13 mouse cellular contexts compared by ENCODE assay signal in genomic region chr4:150771922-150772651, GRCm38 (mm10).
DNase-seq lines count a peak whose midpoint lies in the region; ATAC-seq lines count a peak whose summit lies in the region.
"Had no signal": no experiment of that assay in that cellular context is flagged by ENCODE, and none has a peak within 500 bp of the region (broad histone marks: within the 10 kb centered on the region; RNA-seq: fewer than 3 reads in every experiment).

No protein-coding gene starts in this region.

- intact Hi-C loops in gastrocnemius, postnatal 14 days (cut with DNase I; ENCODE audit: low total_unique reads), result no loop called here

- H3K4me1 ChIP-seq in kidney, embryonic 14.5 days (ENCODE audit: control insufficient read depth, insufficient read depth, low read length), result 0 out of 2 replicates have a peak, but pooled peaks cover 3% of the 10 kb centered on the region
- no peaks in the 10 kb centered on the region for H3K4me1 ChIP-seq in midbrain, embryonic 16.5 days (ENCODE audit: control insufficient read depth, insufficient read depth, low read length)
- H3K4me1 ChIP-seq: megakaryocyte, embryonic 14.5 days had no signal

- peaks cover 18% of the 10 kb centered on the region for H3K9me3 ChIP-seq in kidney, embryonic 14.5 days (ENCODE audit: control insufficient read depth, low read length)
- H3K9me3 ChIP-seq in midbrain, embryonic 16.5 days (replicated peaks; ENCODE audit: control insufficient read depth, low read length, poor library complexity, severe bottlenecking), result 0 out of 2 replicates have a peak, but pooled peaks cover 5% of the 10 kb centered on the region

- H3K27ac ChIP-seq in kidney, embryonic 14.5 days (ENCODE audit: low read depth, low read length), result no peak overlapping the region
- H3K27ac ChIP-seq in midbrain, embryonic 16.5 days (ENCODE audit: low read length), result no peak overlapping the region

- H3K4me3 ChIP-seq in kidney, embryonic 14.5 days (ENCODE audit: low read length), result no peak overlapping the region
- no peak overlapping the region for H3K4me3 ChIP-seq in midbrain, embryonic 16.5 days (ENCODE audit: low read depth, low read length)
- H3K4me3 ChIP-seq: megakaryocyte, embryonic 14.5 days had no signal

- no peaks in the 10 kb centered on the region for H3K27me3 ChIP-seq in kidney, embryonic 14.5 days (ENCODE audit: control insufficient read depth, insufficient read depth, low read length)
- H3K27me3 ChIP-seq in midbrain, embryonic 16.5 days (ENCODE audit: control insufficient read depth, insufficient read depth, low read depth, low read length), result no peaks in the 10 kb centered on the region

- 47% methylated on average over 6 of the region's 6 CpGs for WGBS in kidney, embryonic 14.5 days
- 83% methylated on average over 6 of the region's 6 CpGs for WGBS in midbrain, embryonic 16.5 days

- H3K9ac ChIP-seq in kidney, embryonic 14.5 days (ENCODE audit: low read depth, low read length), result no peak overlapping the region
- no peak overlapping the region for H3K9ac ChIP-seq in midbrain, embryonic 16.5 days (ENCODE audit: low read depth, low read length)
- H3K9ac ChIP-seq: lung, embryonic 14.5 days had no signal

- H3K4me2 ChIP-seq in kidney, embryonic 14.5 days (replicated peaks; ENCODE audit: low read depth, low read length), result no peak overlapping the region
- H3K4me2 ChIP-seq in midbrain, embryonic 16.5 days (ENCODE audit: low read length), result no peak overlapping the region
- H3K4me2 ChIP-seq: lung, embryonic 14.5 days had no signal

- ATAC-seq in kidney, embryonic 14.5 days (ENCODE audit: low FRiP score, low TSS enrichment), result no peak
- no peak for ATAC-seq in midbrain, embryonic 16.5 days
- ATAC-seq: CD4-positive, CD25-positive, alpha-beta regulatory T cell, adult 4 months had no signal

- no peaks in the 10 kb centered on the region for H3K36me3 ChIP-seq in kidney, embryonic 14.5 days (ENCODE audit: control insufficient read depth, insufficient read depth, low read length)
- H3K36me3 ChIP-seq in midbrain, embryonic 16.5 days (ENCODE audit: control insufficient read depth, insufficient read depth, low read length), result no peaks in the 10 kb centered on the region

- DNase-seq in kidney, adult 11 months, result peak; percentile 66
- DNase-seq in gastrocnemius, postnatal 14 days, result peak; percentile 50
- DNase-seq in kidney, adult 18-20 months, result peak; percentile 40
- DNase-seq in kidney, postnatal 4 days, result peak; percentile 59 to 70
- no peak for DNase-seq in right cerebral cortex, adult 18-20 months
- DNase-seq in left cerebral cortex, adult 9 months (ENCODE audit: low spot score in 2 of 2), result no peak
- DNase-seq: cerebellum, postnatal 36 days; lung, embryonic 14.5 days; right cerebral cortex, postnatal 25 days had no signal

Comparison
In these comparisons a context has a peak if more than half of its experiments do, and no peak if none do; other contexts are left out.
1. DNase-seq: peak in kidney, adult 11 months (single experiment), gastrocnemius, postnatal 14 days (single experiment), kidney, adult 18-20 months (single experiment) and kidney, postnatal 4 days (2 of 2); none in right cerebral cortex, adult 18-20 months (single experiment) and left cerebral cortex, adult 9 months (0 of 2).